Mouse (Mus musculus) CD4-positive, CD25-positive, alpha-beta regulatory T cell, adult 4 months (primary cell): ENCODE data around the gene Pcyox1. TPM values are rescaled to one million over a fixed set of nuclear protein-coding genes. Genes with fewer than 3 reads are reported as not detected.

ENCODE experiments used
- ATAC-seq: one replicate; pipeline ENCODE4 v1.8.0; 2017
- polyA plus RNA-seq, 2 experiments: library from polyadenylated mRNA; unstranded; fragments of 100-300 nt; shearing (Covaris generic); gene quantifications; one replicate each; pipeline ENCODE4 v1.2.1; 2017

Gene Pcyox1
- polyA plus RNA-seq, result 10 to 100 TPM in 1 of 2 experiments, 1 to 10 TPM in 1; 8.5 to 10.4 TPM

DNA sequence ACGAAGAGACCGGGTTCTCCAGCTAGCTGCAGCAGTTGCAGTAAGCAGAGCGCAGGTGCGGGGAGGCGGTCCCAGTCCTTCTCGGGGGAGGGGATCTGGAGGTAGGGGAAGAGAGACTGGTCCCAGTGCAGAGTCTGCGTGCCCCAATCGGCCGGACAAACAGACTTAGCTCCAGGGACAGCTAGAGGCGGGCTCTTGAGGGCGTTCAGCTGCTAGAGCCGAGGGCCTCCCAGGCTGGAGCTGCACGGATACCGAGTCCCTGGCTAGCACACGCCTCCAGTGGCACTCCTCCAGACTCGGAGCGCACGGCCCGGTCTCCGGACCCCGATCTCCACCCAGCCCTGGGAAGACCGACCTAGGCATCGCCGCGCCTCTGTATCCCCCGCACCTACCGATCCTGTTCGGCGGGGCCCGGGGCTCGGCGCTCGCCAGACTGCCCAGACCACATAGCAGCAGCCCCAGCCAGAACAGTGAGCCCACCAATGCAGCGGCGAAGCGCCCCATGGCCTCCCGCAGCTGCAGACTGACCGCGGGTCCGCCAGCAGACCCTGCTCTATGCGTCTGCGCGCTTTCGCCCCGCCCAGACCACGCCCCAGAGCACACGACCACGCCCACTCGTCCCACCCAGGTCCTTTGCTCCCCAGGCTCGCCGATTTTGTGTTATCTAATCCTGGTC, at the start of gene Pcyox1:
Gene Pcyox1, minus strand, starts transcription at position 574 of the 676 bp plus-strand sequence.
- ATAC-seq, result peak; percentile 77

DNA sequence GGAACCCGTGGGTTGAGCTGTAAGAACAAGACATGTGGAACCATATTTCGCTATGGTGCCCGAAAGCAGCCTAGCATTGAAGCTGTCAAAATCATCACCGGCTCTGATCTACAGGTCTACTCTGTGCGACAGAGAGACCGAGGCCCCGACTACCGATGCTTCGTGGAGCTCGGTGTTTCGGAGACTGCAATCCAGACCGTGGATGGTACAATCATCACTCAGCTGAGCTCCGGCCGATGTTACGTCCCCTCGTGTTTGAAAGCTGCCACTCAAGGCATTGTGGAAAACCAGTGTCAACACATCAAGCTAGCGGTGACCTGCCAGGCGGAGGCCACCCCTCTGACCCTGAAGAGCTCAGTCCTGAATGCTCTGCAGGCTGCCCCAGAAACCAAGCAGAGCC, 48.6 kb upstream of the Pcyox1 start:
- no peak for ATAC-seq

DNA sequence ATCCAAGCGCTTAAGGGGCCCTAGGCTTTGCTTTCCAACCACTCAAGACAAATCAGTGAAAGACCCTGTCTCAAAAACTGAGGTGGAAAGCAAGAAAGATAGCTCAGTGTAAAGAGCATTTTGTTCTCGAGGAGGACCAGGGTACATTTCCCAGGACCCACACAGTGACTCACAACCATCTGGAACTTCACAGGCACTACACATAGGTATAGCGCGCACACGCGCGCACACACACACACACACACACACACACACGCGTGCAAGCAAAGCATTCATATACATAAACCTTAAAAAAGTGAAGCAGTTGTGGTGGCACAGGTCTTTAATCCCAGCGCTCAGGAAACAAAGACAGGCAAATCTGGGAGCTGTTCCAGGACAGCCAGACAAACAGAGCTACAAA, 44.6 kb upstream of the Pcyox1 start:
- ATAC-seq, result no peak

DNA sequence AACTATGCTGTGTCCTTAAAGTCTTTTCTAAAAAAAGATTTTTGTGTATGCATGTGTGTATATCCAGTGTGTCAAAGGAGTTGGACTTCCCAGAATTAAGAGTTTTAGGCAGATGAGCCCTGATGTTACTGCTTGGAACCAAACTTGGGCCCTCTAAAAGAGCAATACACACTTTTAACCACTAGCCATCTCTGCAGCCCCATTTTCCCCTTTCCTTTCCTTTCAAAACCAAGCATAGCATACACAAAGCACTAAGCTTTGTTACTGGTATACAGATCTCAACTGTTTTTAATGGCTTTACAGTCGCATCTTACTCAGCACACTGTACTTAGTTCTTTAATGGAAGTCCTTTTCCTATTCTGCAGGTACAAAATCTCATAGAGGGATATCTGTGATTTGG, 42.6 kb upstream of the Pcyox1 start:
- ATAC-seq, result no peak

DNA sequence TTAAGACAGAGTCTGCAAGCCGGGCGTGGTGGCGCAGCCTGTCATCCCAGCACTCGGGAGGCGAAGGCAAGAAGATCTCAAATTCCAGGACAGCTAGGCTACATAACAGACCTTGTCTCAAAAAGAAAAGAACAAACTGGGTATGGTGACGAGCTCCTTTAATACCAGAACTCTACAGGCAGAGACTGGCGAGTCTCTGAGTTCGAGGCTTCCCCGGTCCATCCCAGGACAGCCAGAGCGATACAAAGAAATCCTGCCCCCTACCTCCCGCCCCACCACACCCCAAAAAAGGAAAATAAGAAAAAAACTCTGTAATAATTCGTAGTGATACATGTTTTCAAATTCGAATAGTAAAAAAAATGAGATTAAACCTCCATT, 42.2 kb upstream of the Pcyox1 start:
- no peak for ATAC-seq

DNA sequence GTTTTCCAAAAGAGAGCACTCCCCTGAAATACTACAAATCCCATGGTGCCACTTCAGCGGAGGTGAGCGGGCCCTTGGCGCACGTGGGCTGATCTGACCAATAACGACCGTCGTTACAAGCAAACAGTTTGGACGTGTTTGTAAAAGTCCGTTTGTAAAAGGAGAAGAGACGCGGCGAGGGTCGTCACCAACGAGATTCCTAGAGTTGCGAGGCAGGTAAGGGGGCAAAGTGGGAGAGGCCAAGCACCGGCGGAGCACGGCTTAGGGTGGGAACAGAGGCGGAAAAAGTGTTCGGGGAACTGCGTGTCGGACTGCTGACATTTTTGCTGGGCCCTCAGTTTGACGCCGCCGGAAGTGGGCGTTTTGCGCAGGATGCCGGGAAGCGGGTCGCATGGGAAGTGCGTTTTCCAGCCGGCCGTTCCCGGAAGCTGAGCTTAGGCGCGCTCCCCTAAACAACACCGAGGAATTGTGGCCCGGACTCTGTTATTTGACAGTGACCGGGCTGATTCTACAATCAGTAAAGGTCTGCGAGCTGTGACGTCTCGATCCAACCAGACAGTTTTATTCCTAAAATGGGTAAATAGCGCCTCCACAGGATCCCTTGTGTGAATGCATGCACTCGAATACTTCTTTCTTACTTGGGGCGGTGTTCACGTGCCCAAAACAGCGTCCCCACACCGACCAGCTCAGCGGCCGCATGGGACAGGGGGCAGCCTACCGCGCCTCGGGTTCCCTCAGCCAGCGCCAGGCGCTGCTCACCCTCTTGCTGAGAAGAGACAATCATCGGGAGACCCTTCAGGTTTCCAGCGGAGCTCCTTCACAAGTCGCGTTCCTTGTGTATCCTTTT, 41.5 kb upstream of the Pcyox1 start, which contains the start of gene C87436:
Gene C87436, plus strand, starts transcription at position 103 of the 847 bp plus-strand sequence.
- ATAC-seq, result peak; percentile 89

DNA sequence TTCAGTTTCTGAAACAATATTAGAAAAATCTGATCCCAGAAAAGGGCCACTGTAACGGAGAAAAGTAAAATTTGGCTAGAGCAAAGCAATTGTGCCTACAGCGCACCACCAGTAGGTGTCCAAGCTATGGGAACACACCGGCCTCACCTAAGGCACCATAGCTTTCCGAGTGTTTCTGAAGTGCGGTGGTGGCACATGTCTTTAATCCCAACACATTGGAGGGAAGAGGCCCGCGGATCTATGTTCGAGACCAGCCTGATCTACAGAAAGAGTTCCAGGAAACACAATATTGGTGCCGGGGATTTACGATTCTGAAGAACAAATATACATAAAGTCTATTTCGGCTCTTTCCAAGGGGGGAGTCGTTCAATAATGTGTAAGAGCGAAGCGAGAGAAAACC, 40.8 kb upstream of the Pcyox1 start:
- peak; percentile 48 for ATAC-seq

DNA sequence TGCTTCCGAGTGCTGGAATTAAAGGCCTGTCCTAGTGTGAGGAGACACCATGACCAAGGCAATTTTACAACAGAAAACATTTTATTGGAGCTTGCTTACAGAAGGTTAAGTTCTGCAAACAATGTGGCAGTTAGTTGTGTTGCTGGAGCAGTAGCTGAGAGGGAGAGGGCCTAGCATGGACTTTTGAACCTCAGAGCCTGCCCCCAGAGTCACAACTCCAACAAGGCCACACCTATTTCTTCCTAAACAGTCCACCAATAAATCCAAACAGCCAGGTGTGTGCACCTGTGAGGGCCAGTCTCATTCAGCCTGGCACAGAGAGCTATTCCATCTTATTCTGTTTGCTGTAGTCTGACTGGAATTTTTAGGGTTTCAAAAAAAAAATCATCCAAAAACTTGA, 36.7 kb upstream of the Pcyox1 start:
- no peak for ATAC-seq

DNA sequence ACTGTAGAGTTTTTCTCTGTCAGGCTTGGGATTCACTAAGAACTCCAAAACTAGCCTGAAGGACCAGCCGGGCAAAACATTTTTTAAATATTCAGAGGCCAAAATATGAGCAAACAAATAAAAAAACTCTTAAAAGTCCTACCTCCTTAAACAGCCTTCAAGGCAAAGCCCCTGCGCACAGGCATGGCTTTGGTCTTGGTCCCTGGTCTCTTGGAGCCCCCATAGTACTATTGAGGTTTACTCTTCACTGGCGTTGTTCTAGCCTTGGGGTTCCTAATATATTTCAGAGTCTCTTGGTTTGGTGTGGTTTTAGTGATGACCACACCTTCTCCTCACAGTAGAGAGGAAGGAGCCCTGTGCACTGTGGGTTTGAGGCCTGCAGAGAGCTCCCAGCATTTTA, 34.6 kb upstream of the Pcyox1 start:
- no peak for ATAC-seq

DNA sequence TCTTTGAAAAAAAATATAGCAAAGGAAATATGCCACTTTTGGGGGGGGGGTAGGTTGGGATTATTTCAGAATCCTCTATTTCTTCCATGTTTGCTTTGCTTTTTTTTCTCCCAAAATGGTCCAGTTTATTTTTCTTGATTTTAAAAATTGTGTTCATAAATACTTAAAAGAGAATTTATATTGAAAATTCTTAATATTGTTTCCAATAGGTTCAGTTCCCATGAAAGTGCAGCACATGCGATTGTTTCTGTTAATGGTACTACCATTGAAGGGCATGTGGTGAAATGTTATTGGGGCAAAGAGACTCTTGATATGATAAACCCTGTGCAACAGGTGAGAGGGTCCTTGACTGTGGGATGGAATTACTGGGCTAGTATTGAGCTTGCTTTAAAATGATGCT, 29.4 kb upstream of the Pcyox1 start, which contains the start of gene Gm44790:
Gene Gm44790, plus strand, starts transcription at position 301 of the 400 bp plus-strand sequence.
- ATAC-seq, result no peak

DNA sequence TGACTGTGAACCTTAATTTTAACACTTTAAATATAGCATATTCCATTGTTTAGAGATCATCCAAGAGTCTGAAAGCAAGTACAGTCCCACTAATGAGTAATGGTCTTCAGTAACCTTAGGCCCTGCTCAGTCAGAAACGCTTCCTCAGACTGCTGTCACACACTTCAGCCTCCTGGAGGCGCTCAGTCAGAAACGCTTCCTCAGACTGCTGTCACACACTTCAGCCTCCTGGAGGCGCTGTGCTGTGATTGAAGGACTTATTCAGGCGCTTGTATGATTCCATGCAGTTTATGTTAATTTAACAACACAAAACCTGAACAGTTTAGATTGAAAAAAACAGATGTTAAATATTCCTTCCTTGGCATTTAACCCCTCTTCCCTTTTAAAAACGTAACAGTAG, 23.5 kb upstream of the Pcyox1 start:
- ATAC-seq, result peak; percentile 60

DNA sequence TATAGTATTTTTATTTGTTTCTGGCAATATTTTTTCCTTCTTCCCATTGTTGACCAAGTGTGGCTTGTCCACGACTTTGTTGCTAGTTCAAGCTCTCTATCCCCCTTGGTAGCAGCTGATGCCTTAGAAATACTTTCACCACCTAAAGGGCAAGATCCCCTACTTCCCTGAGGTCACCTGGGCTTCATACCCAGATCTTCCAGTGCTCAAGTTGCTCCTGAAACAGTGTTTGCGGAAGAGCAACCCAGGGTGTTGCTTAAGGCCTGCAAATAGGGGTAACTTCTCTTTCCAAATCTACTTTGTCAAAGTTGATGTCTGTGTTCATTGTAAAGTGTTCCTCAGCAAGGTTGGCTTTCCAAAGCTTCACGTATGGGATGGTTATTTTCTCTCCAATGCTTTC, 22.3 kb upstream of the Pcyox1 start:
- no peak for ATAC-seq

DNA sequence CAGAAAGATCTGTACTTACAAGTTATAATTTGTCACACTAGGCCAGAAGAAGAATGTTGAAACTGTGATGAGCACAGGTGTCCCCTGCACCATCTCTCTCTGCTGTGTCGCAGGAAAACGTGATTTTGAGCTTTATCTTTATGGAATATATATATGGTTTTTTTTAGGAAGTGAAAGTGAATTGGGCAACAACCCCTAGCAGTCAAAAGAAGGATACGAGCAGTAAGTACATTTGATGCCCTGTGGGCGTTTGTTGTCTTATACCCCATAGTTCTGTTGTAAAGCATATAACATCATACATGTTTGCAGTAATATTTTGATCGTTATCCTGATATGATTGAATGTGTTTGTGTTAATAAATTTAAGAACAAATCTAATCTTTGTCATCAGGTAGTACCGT, 21.8 kb upstream of the Pcyox1 start:
- no peak for ATAC-seq

DNA sequence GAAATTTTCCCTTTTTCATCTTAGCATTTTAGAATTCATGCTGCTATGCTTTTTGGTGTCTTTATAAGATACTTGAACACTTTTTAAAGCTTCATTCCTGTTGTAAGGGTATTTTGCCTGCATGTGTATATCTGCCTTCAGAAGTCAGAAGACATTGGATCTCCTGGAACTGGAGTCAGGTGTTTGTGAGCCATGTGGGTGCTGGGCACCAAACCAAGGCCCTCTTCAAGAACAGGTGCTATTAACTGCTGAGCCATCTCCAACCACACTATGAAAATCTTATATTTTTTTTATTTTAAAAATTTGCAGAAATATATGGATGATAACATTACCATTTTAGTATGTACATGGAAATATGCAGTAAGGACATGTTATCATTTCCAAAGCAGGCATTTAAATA, 9.4 kb upstream of the Pcyox1 start:
- no peak for ATAC-seq

DNA sequence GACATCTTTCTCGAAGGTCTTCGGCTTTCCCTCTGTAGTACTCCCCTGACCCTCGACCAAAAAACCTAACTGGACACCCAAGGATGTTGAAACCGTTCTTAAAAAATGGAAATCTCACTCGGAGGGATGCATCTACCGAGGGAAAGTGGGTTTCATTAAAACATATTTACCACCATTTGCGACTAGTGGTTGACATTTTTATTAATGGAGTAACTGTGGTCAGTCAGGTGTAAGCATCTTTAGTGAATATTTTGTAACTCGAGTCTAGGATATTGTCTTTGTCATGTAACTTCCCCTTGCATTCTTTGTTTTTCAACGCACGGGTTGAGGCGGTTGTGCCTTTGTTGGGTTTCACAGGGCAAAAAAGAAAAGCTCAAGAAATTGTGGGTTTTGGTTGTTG, 8.0 kb upstream of the Pcyox1 start:
- no peak for ATAC-seq

DNA sequence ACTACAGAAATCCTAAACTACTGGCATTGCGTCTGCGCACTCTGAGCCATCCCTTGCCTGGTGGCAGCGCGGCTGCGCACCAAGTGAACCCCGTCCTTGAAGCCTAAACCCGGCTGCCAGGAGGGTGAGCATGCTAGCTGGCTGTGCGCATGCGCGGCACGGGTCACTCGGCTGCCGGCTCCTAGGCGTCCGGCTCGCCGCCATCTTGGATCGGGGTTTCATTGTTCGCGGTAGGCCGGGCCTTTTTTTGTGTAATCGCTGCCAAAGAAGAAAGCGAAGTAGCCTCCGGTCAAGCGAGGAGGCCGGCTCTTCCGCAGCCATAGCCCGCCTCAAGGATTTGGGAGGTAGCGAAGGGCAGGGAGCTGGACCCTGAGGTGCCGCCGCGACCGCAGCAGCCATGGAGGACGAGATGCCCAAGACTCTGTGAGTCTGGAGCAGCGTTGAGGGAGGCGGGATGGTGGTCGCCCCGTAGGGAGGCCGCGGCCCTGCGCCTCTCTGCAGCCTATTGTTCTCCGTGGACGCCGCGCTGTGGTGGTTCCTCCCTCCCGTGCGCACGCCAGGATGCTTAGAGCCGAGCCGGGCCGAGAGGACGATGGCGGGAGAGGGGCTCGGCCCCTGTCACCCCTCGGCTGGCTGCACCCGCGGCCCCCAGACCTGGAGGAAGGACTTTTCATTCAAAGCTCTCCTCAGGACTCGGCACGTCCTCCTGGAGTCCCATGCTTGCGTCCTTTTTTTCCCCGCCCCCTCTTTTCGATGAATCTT, 7.3 kb upstream of the Pcyox1 start, which contains the start of gene Tia1:
Gene Tia1, plus strand, starts transcription at position 120 of the 762 bp plus-strand sequence.
- peak; percentile 85 for ATAC-seq

DNA sequence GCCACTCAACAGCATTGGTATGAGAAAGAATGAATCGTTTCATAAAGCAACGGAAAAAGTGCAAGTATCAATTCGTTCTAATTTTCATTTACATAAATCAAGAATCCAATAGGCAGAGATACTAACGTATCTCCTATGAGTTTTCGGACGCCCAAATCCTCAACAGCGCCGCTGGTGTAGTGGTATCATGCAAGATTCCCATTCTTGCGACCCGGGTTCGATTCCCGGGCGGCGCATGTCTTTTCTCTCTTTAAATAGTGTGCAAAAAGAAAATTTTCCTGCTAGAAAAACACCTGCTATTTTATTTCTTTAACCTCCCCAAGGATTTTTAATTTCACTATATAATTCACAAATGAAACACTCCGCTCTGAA, 6.8 kb upstream of the Pcyox1 start:
- peak; percentile 44 for ATAC-seq

DNA sequence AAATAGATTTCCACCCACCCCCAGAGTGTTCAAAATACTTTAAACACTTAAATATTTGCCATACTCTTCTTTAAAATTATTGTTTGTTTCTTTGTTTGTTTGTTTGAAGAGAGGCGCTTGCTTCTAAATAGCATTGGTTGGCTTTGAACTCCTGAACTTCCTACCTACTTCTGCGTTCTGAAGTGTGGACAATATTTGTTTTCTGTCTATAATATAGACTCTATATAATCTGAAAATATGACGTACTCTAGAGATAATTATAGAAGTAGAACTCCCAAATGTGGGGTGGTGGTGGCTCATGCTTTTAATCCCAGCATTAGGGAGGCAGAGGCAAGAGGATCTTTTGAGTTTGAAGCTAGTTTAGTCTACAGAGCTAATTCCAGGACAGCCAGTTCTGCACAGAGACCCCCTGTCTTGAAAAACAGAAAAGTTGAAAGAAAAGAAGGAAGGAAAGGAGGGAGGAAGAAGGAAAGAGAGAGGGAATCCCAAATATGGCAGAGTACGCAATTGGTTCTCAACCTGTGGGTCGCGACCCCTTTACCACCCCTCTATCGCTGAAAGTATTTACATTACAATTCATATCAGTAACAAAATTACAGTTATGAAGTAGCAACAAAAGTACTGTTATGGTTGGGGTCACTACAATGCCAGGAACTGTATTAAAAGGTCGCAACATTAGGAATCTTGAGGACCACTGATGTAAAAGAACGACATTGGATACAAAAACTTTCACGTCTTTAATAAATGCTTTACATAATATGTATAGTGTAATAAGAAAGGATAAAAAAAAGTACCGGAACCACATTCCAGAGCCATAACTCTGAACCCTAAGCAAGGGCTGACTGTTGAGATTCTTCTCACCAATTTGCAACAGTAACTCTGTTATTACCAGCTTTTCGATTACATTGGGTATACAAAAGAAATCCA, 6.0 kb upstream of the Pcyox1 start:
- no peak for ATAC-seq

DNA sequence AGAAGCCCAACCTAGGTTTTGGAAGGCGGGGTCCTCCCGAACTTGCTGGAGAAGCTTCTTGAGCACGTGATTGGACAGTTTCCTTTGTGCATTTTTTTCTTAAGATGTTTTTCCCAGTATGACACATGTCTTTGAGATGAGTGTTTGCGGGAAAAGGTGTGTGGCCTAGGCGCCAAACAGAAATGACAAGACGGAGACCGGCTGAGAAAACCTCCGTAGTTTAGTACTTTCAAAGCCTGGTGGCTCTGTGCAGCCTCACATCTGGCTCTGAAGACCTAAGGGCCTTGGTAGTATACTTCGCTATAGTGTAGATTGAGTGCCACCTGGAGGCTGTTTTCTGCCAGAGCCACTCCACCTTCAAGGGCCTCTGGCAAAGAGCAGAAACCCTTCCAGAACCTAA, 4.0 kb upstream of the Pcyox1 start:
- ATAC-seq, result peak; percentile 66

DNA sequence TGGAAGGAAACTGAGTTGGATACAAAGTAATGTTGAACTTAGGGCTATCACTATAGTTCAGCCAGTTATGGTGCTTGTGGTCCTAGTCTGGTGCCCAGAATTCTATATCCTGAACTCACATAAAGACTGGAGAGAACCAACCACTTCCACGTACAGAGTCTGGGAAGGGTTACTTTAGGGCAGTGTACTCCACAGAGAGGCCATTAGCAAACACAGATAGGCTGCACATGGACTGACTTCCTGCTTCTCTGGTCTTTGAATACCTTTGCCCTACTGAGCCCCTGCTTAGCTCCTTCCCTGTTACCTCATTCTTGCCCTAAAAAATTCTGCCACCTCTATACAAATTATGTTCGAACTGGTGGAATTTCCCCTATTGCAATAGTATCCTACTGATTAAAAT, 3.0 kb upstream of the Pcyox1 start:
- ATAC-seq, result no peak

DNA sequence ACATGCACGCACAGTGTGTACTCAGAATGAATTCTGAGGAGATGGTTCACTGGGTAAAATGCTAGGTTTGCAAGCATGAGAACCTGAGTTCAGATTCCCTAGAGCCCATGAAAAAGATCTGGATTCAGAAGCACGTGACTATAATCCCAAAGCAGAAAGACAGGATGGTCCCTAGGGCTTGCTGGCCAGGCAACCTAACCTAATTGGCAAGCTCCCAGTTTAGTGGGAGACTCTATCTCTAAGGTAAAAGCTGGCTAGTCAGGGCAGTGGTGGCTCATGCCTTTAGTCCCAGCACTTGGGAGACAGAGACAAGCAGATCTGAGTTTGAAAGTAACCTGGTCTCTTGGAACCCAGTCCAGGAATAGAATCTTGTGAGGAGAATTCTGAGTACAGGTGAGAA, 2.0 kb upstream of the Pcyox1 start:
- ATAC-seq, result no peak
